Mouse (Mus musculus) adrenal gland, adult 2 months (tissue): ENCODE measurements around the gene Agbl2. TPM values are rescaled to one million over a fixed set of nuclear protein-coding genes. Genes with fewer than 3 reads are reported as not detected.

Experiments used
- DNase-seq: peaks from one replicate; pipeline ENCODE4 v3.0.0; 2021
- polyA plus RNA-seq: library from polyadenylated mRNA; depleted of rRNA; stranded (reverse); fragments of >200 nt; gene quantifications from 2 replicates; pipeline ENCODE4 v1.2.3, GENCODE M21; 2012; rRNA removed
- total RNA-seq, 2 experiments: library from RNA; stranded (reverse); gene quantifications; 2 replicates each; pipeline ENCODE4 v1.2.3; 2021

The Agbl2 gene
- total and polyA plus RNA-seq, 3 experiments, result 0.58 to 1.3 (median 1.1) TPM

DNA sequence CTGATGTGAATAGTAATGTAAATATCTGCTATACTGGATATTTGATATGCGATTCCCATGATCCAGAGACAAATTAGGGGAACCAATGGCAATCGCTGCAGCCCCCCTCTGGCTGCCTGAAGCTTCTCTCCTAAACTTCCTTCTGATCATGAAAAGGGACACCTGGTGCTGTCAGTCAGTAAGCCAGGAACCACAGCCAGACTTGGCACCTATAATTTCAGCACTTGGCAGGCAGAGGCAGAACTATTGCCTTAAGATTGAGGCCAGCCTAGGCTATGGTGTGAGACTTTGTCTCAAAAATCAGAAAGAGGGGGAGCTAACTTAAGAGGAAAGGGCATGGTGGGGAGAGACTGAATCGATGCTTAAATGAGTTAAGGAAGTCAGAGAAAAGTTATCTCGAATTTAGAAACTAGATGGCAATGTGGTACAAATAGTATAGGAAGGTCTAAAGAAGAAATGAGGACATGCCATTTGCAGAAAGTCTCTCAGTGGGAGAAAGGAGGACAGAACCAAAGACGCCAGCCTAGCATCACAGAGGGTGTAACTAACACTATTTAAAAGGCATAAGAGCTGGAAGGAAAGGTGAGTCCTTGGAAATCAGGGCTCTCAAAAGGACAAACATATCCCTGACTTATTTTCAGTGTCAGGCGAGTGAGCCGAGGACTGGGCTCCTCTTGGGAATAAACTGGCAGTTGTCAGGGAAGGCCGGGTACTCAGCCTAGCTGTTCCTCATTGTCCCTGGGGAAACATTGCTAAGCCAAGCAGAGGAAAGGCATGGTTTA lies 88.8 kb downstream of the Agbl2 start:
- peak; percentile 18 for DNase-seq

DNA sequence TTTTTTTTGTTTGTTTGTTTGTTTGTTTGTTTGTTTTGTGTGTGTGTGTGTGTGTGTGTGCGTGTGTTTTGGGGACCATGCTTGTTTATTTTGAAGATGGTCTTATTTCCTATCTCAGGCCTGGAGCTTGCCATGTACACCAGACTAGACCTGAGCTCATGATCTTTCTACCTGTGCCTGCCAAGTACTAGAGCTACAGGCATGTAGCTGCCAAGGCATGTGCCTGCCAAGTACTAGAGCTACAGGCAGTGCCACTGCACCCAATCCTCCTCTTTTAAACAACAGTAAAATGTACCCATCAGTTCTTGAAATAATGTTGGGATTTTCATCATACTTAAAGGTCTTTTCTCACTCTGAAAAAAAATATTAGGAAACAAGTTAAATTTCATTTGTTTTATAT lies 91.5 kb downstream of the Agbl2 start:
- no peak for DNase-seq

DNA sequence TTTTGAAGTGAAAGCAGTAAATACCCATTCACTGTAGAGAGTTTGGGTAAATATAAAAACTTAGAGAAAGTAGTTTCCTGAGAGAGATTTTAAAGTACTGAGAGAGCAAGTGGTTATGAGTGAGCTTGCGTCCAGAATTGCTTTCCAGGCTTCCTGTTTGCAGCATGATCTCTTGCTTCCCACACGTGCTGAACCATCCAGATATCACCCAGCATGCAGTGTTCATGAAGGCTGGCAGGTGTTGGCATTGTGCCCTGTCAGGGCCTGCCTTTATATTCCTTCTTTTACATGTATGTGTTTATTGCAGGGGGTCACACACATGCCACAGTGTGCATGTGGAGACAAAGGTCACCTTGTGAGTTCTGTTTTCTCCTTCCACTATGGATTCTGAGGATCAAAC lies 92.7 kb downstream of the Agbl2 start:
- no peak for DNase-seq

DNA sequence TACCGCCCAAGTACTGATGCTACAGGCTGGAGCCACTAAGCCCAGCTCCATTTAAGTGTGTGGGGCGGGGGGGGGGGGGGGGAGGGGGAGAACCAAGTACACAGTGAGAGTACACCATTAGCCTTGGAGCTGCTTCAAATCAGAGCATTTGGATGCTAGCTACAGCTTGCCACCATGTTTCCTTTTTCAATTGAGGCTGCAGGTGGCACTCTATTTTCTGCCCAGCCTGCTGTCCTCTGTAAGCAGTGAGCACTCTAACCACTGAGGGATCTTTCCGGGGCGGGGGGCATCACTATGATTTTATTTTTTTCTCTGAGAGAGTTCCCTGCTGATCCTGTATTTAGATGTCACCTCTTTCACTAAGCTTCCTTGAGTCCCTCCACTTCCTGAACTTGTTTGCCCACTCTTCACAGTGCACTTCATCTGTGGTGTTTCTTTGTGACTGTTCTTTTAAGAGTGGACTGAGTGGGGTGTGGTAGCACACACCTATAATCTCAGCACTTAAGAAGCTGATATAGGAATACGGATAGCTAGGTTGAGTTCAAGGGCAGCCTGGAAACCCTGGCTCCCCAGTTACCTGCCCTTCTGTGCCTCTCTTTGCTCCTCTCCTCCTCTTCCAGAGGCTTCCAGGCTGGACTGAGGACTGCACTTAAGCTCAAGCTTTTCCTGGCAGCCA lies 95.2 kb downstream of the Agbl2 start:
- no peak for DNase-seq

DNA sequence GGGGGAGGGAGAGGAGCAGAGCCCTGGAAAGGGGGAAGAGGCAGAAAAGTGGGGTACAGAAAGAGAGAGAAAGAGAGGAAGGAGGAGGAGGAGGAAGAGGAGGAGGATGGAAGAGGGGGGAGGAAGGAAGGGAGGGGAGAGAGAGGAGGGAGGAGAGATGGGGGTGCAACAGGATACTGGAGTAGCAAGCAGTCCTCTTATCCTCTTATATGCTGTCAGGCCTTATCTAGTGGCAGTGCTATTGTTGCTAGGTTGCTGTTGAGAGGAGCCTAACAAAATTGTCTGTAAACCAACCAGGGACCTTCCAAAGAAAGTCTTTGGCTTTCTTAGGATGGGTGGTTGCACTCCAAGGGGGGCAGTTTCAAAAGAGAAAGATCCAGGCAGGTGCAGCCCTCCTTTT lies 96.9 kb downstream of the Agbl2 start:
- DNase-seq, result no peak

DNA sequence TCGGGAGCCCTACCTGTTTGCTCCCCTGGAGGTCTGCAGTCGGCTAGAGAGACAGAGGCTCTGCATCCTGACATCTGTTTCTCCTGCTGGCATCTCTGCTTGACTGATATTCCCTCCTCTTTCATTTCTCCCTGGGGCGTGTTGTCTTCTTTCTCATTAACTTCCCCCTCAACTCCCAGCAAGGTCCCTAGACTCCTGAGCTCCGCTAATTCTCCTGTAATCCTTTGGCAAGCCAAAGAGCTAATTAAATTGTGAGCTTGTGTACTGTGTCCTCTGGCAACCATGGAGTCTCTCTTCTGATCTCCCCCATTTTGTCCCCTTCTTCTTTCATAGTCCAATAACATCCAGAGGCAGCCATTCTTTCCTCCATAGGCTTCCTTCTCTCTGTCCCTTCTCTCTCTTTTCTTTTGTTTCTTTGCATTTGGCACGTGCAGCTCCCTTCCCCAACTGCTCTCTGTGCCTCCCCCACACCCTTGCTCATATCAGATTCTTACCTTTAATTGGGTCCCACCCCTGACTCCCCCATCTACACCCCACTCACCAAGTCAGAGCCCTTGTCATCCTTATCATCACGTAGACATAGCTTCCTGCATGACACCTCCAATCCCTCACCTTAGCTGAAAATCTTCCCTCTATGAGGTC lies 97.7 kb downstream of the Agbl2 start:
- no peak for DNase-seq

DNA sequence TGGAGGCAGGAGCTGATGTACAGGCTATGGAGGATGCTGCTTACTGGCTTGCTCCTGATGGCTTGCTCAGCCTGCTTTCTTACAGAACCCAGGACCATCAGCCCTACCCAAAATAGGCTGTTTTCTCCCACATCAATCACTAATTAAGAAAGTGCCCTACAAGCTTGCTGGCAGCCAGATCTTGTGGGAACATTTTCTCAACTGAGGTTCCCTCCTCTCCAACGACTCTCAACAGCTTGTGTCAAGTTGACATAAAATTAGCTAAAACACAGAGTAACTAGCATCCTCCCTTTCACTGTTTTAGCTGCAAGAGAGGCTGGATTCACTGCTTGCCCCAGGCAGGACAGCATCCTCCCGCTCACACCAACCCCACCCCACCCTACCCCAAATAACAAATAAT lies 99.3 kb downstream of the Agbl2 start:
- DNase-seq, result no peak

Other genes starting within 250 kb of the Agbl2 start
- 10 to 100 TPM; 15.2 to 20.6 TPM for gene Ptprj, start 202.1 kb upstream of the Agbl2 start, total RNA-seq
- 2.4 and 2.6 TPM in 2 replicates for gene Ptprj, start 202.1 kb upstream of the Agbl2 start, polyA plus RNA-seq
- gene Nup160, start 105.5 kb upstream of the Agbl2 start, total RNA-seq, result 10 to 100 TPM; 18.8 to 19.7 TPM
- 1.3 and 2.1 TPM in 2 replicates for gene Nup160, start 105.5 kb upstream of the Agbl2 start, polyA plus RNA-seq
- gene Fnbp4, start 37.4 kb upstream of the Agbl2 start, total RNA-seq, result 10 to 100 TPM; 36.1 to 52.2 TPM
- gene Fnbp4, start 37.4 kb upstream of the Agbl2 start, polyA plus RNA-seq, result 22.8 and 27.0 TPM in 2 replicates
- gene Mtch2, start 64.4 kb downstream of the Agbl2 start, total RNA-seq, result 100 to 1,000 TPM; 264 to 267 TPM
- gene Mtch2, start 64.4 kb downstream of the Agbl2 start, polyA plus RNA-seq, result 28.9 and 36.0 TPM in 2 replicates
- 1 to 10 TPM; 1.6 to 1.9 TPM for gene C1qtnf4, start 103.1 kb downstream of the Agbl2 start, total RNA-seq
- gene C1qtnf4, start 103.1 kb downstream of the Agbl2 start, polyA plus RNA-seq, result 13.8 and 19.6 TPM in 2 replicates
- 10 to 100 TPM; 30.0 to 31.2 TPM for gene Kbtbd4, start 122.0 kb downstream of the Agbl2 start, total RNA-seq
- 15.6 and 20.2 TPM in 2 replicates for gene Kbtbd4, start 122.0 kb downstream of the Agbl2 start, polyA plus RNA-seq
- gene Ndufs3, start 122.1 kb downstream of the Agbl2 start, total RNA-seq, result 100 to 1,000 TPM; 337 to 401 TPM
- 176 and 178 TPM in 2 replicates for gene Ndufs3, start 122.1 kb downstream of the Agbl2 start, polyA plus RNA-seq
- gene Celf1, start 157.7 kb downstream of the Agbl2 start, total RNA-seq, result 10 to 100 TPM; 82.8 to 88.4 TPM
- 19.8 and 24.2 TPM in 2 replicates for gene Celf1, start 157.7 kb downstream of the Agbl2 start, polyA plus RNA-seq